Mouse (Mus musculus) stomach, embryonic 16.5 days (tissue): ENCODE results near the gene Igdcc4. TPM values are rescaled to one million over a fixed set of nuclear protein-coding genes. Genes with fewer than 3 reads are reported as not detected.

Experiments
- ATAC-seq: fragments of 200-750 bp; cut with Nextera tagmentation; 2 replicates; pipeline ENCODE4 v1.8.0; 2017; ENCODE audit warnings: moderate number of reproducible peaks, moderate TSS enrichment; ENCODE audit not compliant: insufficient read depth, low FRiP score
- H3K27ac ChIP-seq: fragments of 300-500 bp; sonication (generic); 2 replicates; pipeline ENCODE4 v1.5.1; 2014; ENCODE audit warnings: low read length
- H3K27me3 ChIP-seq: fragments of 300-500 bp; sonication (generic); 2 replicates; pipeline ENCODE4 v1.6.1; 2014; ENCODE audit warnings: low read length, control low read depth, mixed read lengths; ENCODE audit not compliant: control insufficient read depth, insufficient read depth
- H3K36me3 ChIP-seq: fragments of 300-500 bp; sonication (generic); 2 replicates; pipeline ENCODE4 v1.6.1; 2014; ENCODE audit warnings: low read length; ENCODE audit not compliant: control insufficient read depth, insufficient read depth
- H3K4me1 ChIP-seq: fragments of 300-500 bp; sonication (generic); 2 replicates; pipeline ENCODE4 v1.6.1; 2014; ENCODE audit warnings: low read length, control low read depth, mixed read lengths; ENCODE audit not compliant: control insufficient read depth, insufficient read depth
- H3K4me2 ChIP-seq: fragments of 300-500 bp; sonication (generic); 2 replicates; pipeline ENCODE4 v1.6.1; 2014; ENCODE audit warnings: low read depth, low read length, mixed read lengths
- H3K4me3 ChIP-seq: fragments of 300-500 bp; sonication (generic); replicated peaks from 2 replicates; pipeline ENCODE4 v1.5.1; 2014; ENCODE audit warnings: mild to moderate bottlenecking, low read length
- H3K9ac ChIP-seq: fragments of 300-500 bp; sonication (generic); 2 replicates; pipeline ENCODE4 v1.6.1; 2014; ENCODE audit warnings: low read length
- H3K9me3 ChIP-seq: fragments of 300-500 bp; sonication (generic); replicated peaks from 2 replicates; pipeline ENCODE4 v1.6.1; 2016; ENCODE audit warnings: low read length, control low read depth; ENCODE audit not compliant: control insufficient read depth
- WGBS: fragments of 180-500 bp; shearing (Covaris S2); extraction: QIAGEN DNeasy Blood & Tissue Kit; methylation state at CpG from one replicate; pipeline ENCODE4 v1.1.7; 2014; 5-methylcytosine and 5-hydroxymethylcytosine counted together
- polyA plus RNA-seq: library from polyadenylated mRNA; unstranded; fragments of >200 nt; fragmentation: Nextera tagmentation; extraction: Ambion mirVana; gene quantifications from 2 replicates; pipeline ENCODE4 v1.2.1, GENCODE M21; 2015

Gene Igdcc4
- polyA plus RNA-seq, 1 experiment from 2014 or later, result 25.6 TPM

DNA sequence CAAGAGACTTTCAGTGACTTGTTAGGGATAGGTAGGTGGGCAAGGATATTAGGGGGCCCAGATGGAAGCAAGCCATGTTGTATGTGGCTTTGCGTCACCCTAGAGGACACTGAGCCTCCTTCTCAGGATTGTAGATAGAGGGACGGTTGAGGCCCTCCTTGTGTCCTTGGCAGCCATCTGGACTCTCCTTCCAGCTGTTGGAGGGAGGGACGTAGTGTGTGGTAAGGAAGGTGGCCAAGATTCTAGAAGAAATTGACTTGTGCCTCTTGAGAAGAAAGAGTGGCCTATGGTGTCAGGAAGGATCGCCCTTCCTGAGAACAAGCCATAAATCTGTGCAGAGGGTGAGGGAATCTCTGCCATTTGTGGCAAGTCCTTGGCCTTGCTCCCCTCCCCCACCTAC, 5.5 kb downstream of the Igdcc4 start:
- no peaks in the 10 kb centered on the region for H3K36me3 ChIP-seq
- no peak overlapping the region for H3K4me2 ChIP-seq
- H3K27me3 ChIP-seq, result no peaks in the 10 kb centered on the region
- peak overlapping the region; percentile 60 for H3K27ac ChIP-seq
- H3K9ac ChIP-seq, result no peak overlapping the region
- WGBS, result 74% methylated on average over 4 of the region's 4 CpGs
- no peak overlapping the region for H3K4me3 ChIP-seq
- H3K9me3 ChIP-seq, result no peaks in the 10 kb centered on the region
- peaks cover 42% of the 10 kb centered on the region for H3K4me1 ChIP-seq
- no peak for ATAC-seq

GRCm38 (mm10) chr9:65107893-65108292, 6.6 kb downstream of the Igdcc4 start:
- H3K9ac ChIP-seq, result no peak overlapping the region
- 58% methylated on average over 1 of the region's 1 CpGs for WGBS
- no peaks in the 10 kb centered on the region for H3K27me3 ChIP-seq
- ATAC-seq, result peak; percentile 73; the same call in 1 of the 2 replicates
- H3K4me3 ChIP-seq, result no peak overlapping the region
- peak overlapping the region; percentile 93; the same call in 1 of the 2 replicates for H3K27ac ChIP-seq
- H3K4me2 ChIP-seq, result no peak overlapping the region
- peaks cover 42% of the 10 kb centered on the region for H3K4me1 ChIP-seq
- no peaks in the 10 kb centered on the region for H3K9me3 ChIP-seq
- H3K36me3 ChIP-seq, result no peaks in the 10 kb centered on the region

- H3K9ac ChIP-seq, result peak overlapping the region; percentile 68
- H3K4me2 ChIP-seq, result peak overlapping the region; percentile 36
- no peaks in the 10 kb centered on the region for H3K27me3 ChIP-seq
- peaks cover 32% of the 10 kb centered on the region for H3K4me1 ChIP-seq
- no peaks in the 10 kb centered on the region for H3K36me3 ChIP-seq
- ATAC-seq, result peak; percentile 52; the same call in 1 of the 2 replicates
- H3K9me3 ChIP-seq, result no peaks in the 10 kb centered on the region
- WGBS, result 17% methylated on average over 24 of the region's 24 CpGs
- peak overlapping the region; percentile 93 for H3K27ac ChIP-seq
- H3K4me3 ChIP-seq, result 0 out of 2 replicates have a peak overlapping the region, but pooled peaks have one; percentile 9
These were observed 8.1 kb downstream of the Igdcc4 start for GRCm38 (mm10) chr9:65109132-65110072.

- Histone ChIP-seq H3K9ac (no peak overlapping the region), H3K4me2 (no peak overlapping the region), H3K4me1 (peaks cover 24% of the 10 kb centered on the region), H3K27me3 (no peaks in the 10 kb centered on the region), H3K4me3 (no peak overlapping the region), H3K9me3 (no peaks in the 10 kb centered on the region), H3K27ac (no peak overlapping the region), H3K36me3 (no peaks in the 10 kb centered on the region)
- 89% methylated on average over 5 of the region's 5 CpGs for WGBS
- no peak for ATAC-seq
These were observed 10.4 kb downstream of the Igdcc4 start for GRCm38 (mm10) chr9:65111698-65112097.

DNA sequence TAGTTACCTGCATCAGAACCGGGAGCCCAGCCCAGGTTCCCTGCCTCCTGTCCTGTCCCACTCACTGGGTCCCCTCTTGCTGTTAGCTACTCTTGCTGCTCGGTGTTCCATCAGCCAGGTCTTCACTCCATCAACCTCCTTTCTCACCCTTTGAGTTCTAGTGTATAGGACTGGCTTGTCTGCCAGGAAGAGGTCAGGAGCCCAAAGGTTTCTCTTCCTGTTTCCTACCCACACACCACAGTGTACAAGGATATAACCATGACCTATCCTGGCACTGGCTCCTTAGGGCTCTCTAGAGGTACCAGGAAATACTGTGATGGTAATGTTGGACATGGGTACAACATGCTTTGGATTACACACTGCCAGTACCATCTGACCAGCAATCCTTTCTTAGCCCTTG, 12.4 kb downstream of the Igdcc4 start:
- Histone ChIP-seq H3K4me3 (no peak overlapping the region), H3K9ac (no peak overlapping the region), H3K4me1 (peaks cover 18% of the 10 kb centered on the region), H3K36me3 (0 out of 2 replicates have a peak, but pooled peaks cover 6% of the 10 kb centered on the region), H3K27me3 (no peaks in the 10 kb centered on the region), H3K9me3 (no peaks in the 10 kb centered on the region), H3K4me2 (no peak overlapping the region), H3K27ac (no peak overlapping the region)
- 90% methylated on average over 2 of the region's 2 CpGs for WGBS
- ATAC-seq, result no peak

GRCm38 (mm10) chr9:65115891-65116290, 14.6 kb downstream of the Igdcc4 start:
- H3K27me3 ChIP-seq, result no peaks in the 10 kb centered on the region
- peaks cover 5% of the 10 kb centered on the region; the same call in 1 of the 2 replicates for H3K4me1 ChIP-seq
- no peak overlapping the region for H3K27ac ChIP-seq
- 0 out of 2 replicates have a peak, but pooled peaks cover 9% of the 10 kb centered on the region for H3K36me3 ChIP-seq
- 65% methylated on average over 2 of the region's 2 CpGs for WGBS
- no peak overlapping the region for H3K9ac ChIP-seq
- H3K4me2 ChIP-seq, result no peak overlapping the region
- H3K9me3 ChIP-seq, result no peaks in the 10 kb centered on the region
- no peak for ATAC-seq
- H3K4me3 ChIP-seq, result no peak overlapping the region

DNA sequence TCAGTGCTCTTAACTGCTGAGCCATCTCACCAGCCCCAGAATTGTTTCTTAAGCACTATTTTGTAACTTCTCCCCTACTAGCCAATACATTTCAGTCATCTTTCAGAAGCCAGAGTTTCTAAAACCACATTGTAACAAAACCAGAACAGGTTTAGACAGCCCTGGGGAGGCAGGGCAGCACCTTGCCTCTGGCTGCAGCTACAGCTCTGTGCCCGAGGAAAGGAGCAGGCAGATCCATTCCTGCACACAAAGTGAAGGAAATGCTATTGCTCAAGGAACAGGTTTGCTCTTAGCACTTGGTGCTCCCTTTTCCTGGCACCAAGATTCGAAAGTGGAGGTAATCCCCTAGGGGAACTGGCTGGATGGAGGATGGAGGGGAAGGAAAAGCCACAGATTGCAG, 16.2 kb downstream of the Igdcc4 start:
- Histone ChIP-seq H3K4me3 (no peak overlapping the region), H3K4me2 (no peak overlapping the region), H3K27me3 (no peaks in the 10 kb centered on the region), H3K9me3 (no peaks in the 10 kb centered on the region), H3K9ac (no peak overlapping the region), H3K36me3 (0 out of 2 replicates have a peak, but pooled peaks cover 9% of the 10 kb centered on the region), H3K4me1 (peaks cover 5% of the 10 kb centered on the region; the same call in 1 of the 2 replicates), H3K27ac (no peak overlapping the region)
- no peak for ATAC-seq
- 64% methylated on average over 2 of the region's 2 CpGs for WGBS

GRCm38 (mm10) chr9:65120935-65121334, 19.6 kb downstream of the Igdcc4 start:
- H3K9ac ChIP-seq, result no peak overlapping the region
- H3K27ac ChIP-seq, result no peak overlapping the region
- 15% methylated on average over 3 of the region's 3 CpGs for WGBS
- ATAC-seq, result peak; percentile 51; the same call in 1 of the 2 replicates
- no peak overlapping the region for H3K4me2 ChIP-seq
- H3K9me3 ChIP-seq, result no peaks in the 10 kb centered on the region
- H3K4me3 ChIP-seq, result no peak overlapping the region
- H3K27me3 ChIP-seq, result no peaks in the 10 kb centered on the region
- 0 out of 2 replicates have a peak, but pooled peaks cover 12% of the 10 kb centered on the region for H3K36me3 ChIP-seq
- peaks cover 10% of the 10 kb centered on the region; the same call in 1 of the 2 replicates for H3K4me1 ChIP-seq

GRCm38 (mm10) chr9:65122545-65122944, 21.3 kb downstream of the Igdcc4 start:
- no peak overlapping the region for H3K4me2 ChIP-seq
- 0 out of 2 replicates have a peak, but pooled peaks cover 12% of the 10 kb centered on the region for H3K36me3 ChIP-seq
- no peak overlapping the region for H3K9ac ChIP-seq
- peaks cover 10% of the 10 kb centered on the region; the same call in 1 of the 2 replicates for H3K4me1 ChIP-seq
- H3K27me3 ChIP-seq, result no peaks in the 10 kb centered on the region
- no peaks in the 10 kb centered on the region for H3K9me3 ChIP-seq
- no peak overlapping the region for H3K4me3 ChIP-seq
- ATAC-seq, result no peak
- WGBS, result 32% methylated on average over 18 of the region's 18 CpGs
- H3K27ac ChIP-seq, result no peak overlapping the region
